Mouse (Mus musculus): ENCODE measurements around the gene Sart1. TPM values are rescaled to one million over a fixed set of nuclear protein-coding genes. Genes with fewer than 3 reads are reported as not detected.

Sart1 gene
- total and polyA plus RNA-seq, 3 experiments: 46.7 to 104 (median 78.3) TPM

DNA sequence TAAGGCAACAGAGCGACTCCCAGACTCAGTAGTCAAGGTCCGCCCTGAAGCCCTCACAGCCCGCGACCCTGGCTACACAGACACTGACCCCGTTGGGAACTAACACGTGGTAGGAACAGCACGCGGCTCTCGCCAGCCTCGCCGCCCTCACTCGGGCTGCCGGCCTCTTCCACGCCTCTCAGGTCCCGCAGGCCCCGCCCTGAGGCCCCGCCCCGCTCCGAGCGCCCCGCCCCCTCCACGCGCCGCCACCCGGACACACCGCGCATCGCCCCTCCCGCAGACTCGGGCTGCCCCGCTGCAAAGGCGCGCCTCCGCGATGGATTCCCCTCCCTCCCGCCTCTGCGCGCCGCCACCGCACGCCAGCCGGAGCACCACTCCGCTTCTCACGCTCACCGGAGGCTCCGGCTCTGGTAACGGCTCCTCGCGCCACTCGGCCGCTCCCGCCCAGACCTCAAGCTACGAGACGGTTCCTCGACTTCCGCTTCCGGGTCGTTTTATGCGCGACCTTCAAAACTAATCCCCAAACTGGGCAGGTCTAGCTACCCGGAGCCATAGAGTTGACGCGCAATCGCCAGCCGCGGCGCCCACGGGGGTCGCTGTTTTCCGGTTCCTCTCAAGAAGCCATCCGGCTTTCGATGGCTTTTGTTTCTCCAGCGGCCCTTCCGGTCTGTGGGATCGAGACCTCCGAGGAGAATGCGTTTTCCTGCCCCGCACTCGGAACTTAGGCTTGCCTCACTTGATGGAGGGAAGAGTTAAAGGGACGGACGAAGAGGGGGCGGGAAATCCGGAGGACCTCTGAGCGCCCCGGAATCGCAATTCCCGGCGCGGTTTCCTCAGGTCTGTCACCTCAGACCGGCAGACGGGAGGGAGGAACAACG lies 22.1 kb downstream of the Sart1 start, which contains the start of gene Eif1ad (continued):
- TF ChIP-seq TBP (conservative IDR thresholded peaks at IDR 0.05; ENCODE audit: low read depth, low read length): peak; percentile 68; the same call in 1 of the 2 replicates

GRCm38 (mm10) chr19:5365751-5366150 lies 22.8 kb downstream of the Sart1 start:
- Histone ChIP-seq H3K36me3 (replicated peaks in 1 of 2; ENCODE audit: control insufficient read depth in 1 of 2, insufficient read depth in 1 of 2, low read length in 1 of 2) (peaks cover 30 to 54% of the 10 kb centered on the region in 2 experiments), H3K79me2 (replicated peaks; ENCODE audit: control insufficient read depth, extremely low read depth, insufficient read depth, poor library complexity, severe bottlenecking) (peaks cover 41% of the 10 kb centered on the region), H3K9me3 (replicated peaks; ENCODE audit: low read length) (no peaks in the 10 kb centered on the region), H3K9ac (ENCODE audit: insufficient read depth, low read depth) (peak overlapping the region; percentile 91), H3K27me3 (replicated peaks) (no peaks in the 10 kb centered on the region), H3K4me2 (ENCODE audit: insufficient read depth, low read depth, poor library complexity, severe bottlenecking) (peak overlapping the region; percentile 80), H3K27ac (ENCODE audit: insufficient read depth, low read depth) (peak overlapping the region; percentile 88), H3K4me3 (replicated peaks in 1 of 3; ENCODE audit: low read depth in 2 of 3, low read length in 2 of 3, poor library complexity in 1 of 3) (peak overlapping the region; percentile 77 to 98 (median 81)), H3K4me1 (ENCODE audit: control insufficient read depth in 1 of 2, insufficient read depth in 2 of 2) (peaks cover 19 to 44% of the 10 kb centered on the region in 2 experiments)
- DNase-seq (ENCODE audit: extremely low read depth): peak; percentile 80
- dilution Hi-C loops (cut with MboI; ENCODE audit: extremely low pct_ligation_motif_present, extremely low pct_unique_long_range_greater_than_20kb, low sequenced_read_pairs): no loop called here
- no peak for TF ChIP-seq JUN (IDR thresholded peaks at IDR 0.05; ENCODE audit: insufficient read depth, low read depth, low read length)
- TF ChIP-seq MAZ (IDR thresholded peaks at IDR 0.05; ENCODE audit: low read depth, low read length): no peak
- 0 out of 2 replicates have a peak, but pooled peaks have one; percentile 35 for TF ChIP-seq CHD2 (IDR thresholded peaks at IDR 0.05; ENCODE audit: low read length)
- TF ChIP-seq EP300 (IDR thresholded peaks at IDR 0.05; ENCODE audit: low read length): peak; percentile 60
- no peak for TF ChIP-seq MEF2A (IDR thresholded peaks at IDR 0.05; ENCODE audit: borderline replicate concordance, low read depth, low read length)
- TF ChIP-seq USF1 (IDR thresholded peaks at IDR 0.05; ENCODE audit: low read depth, low read length): no peak
- TF ChIP-seq ZNF384 (IDR thresholded peaks at IDR 0.05; ENCODE audit: low read depth, low read length): peak; percentile 96
- TF ChIP-seq ETS1 (conservative IDR thresholded peaks at IDR 0.05; ENCODE audit: low read depth, low read length): peak; percentile 38
- TF ChIP-seq PAX5 (IDR thresholded peaks at IDR 0.05; ENCODE audit: low read length): no peak
- no peak for TF ChIP-seq HCFC1 (IDR thresholded peaks at IDR 0.05; ENCODE audit: low read depth, low read length)
- no peak for TF ChIP-seq SMC3 (IDR thresholded peaks at IDR 0.05; ENCODE audit: low read depth, low read length)
- no peak for TF ChIP-seq GABPA (IDR thresholded peaks at IDR 0.05; ENCODE audit: insufficient replicate concordance, low read depth, low read length)
- no peak; the same call in 1 of the 2 replicates for TF ChIP-seq POLR2A (IDR thresholded peaks at IDR 0.05; ENCODE audit: low read depth, low read length)
- TF ChIP-seq SIN3A (IDR thresholded peaks at IDR 0.05; ENCODE audit: low read length): peak; percentile 86; the same call in 1 of the 2 replicates
- TF ChIP-seq CHD1 (IDR thresholded peaks at IDR 0.05; ENCODE audit: low read depth, low read length): no peak
- no peak for TF ChIP-seq E2F4 (IDR thresholded peaks at IDR 0.05; ENCODE audit: insufficient replicate concordance, low read depth, low read length)
- in situ Hi-C loops (cut with MboI; ENCODE audit: low pct_ligation_motif_present, low pct_unique_long_range_greater_than_20kb, low sequenced_read_pairs): no loop called here
